Mouse (Mus musculus) thymus, adult 2 months (tissue): ENCODE results near the gene Cmss1.

ENCODE experiments used
- CTCF ChIP-seq: fragments of 200-500 bp; IDR thresholded peaks from 2 replicates; pipeline ENCODE4 v1.5.1; 2012; ENCODE audit warnings: mild to moderate bottlenecking, control low read depth, low read length, moderate library complexity, borderline replicate concordance; ENCODE audit not compliant: control insufficient read depth, poor library complexity, insufficient read depth; ENCODE audit errors: extremely low read depth
- POLR2A ChIP-seq: fragments of 200-500 bp; IDR thresholded peaks from 2 replicates; pipeline ENCODE4 v1.6.1; 2012; ENCODE audit warnings: mild to moderate bottlenecking, low read length, control low read depth, moderate library complexity; ENCODE audit not compliant: control insufficient read depth, poor library complexity, insufficient read depth; ENCODE audit errors: extremely low read depth

DNA sequence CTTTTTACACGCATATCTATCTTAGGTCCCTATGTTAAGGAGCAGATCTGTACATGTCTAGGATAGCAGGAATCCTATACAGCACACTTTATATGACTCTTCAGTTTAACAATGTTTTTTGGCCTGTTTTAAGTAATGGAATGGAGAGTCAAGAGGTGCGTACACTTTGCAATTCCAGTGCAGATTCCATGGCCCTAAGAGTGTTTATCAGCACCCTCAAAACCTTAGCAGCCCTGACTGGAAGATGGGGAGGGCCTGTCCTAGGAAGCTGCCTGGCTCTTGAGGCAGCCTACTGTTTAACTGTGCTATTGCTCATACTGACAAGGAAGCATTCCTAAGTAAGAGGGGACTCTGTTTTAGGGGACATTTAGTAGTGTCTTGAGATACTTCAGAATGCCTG is 222.4 kb downstream of the Cmss1 start:
- no peak for TF ChIP-seq CTCF
- TF ChIP-seq POLR2A = no peak
